Mouse (Mus musculus) midbrain, embryonic 13.5 days (tissue): ENCODE results near the gene Fut2. TPM values are rescaled to one million over a fixed set of nuclear protein-coding genes. Genes with fewer than 3 reads are reported as not detected.
"Not testable (repeated sequence)": the region's sequence is repeated elsewhere in the genome, so short reads cannot be mapped to it uniquely, and the experiment has no call there.

ENCODE experiments used
- ATAC-seq: fragments of 200-750 bp; cut with Nextera tagmentation; 2 replicates; pipeline ENCODE4 v1.8.0; 2017; ENCODE audit warnings: mild to moderate bottlenecking, moderate TSS enrichment, moderate library complexity
- H3K27ac ChIP-seq: fragments of 300-500 bp; sonication (generic); 2 replicates; pipeline ENCODE4 v1.5.1; 2015; ENCODE audit warnings: inconsistent platforms, mild to moderate bottlenecking, moderate library complexity
- H3K27me3 ChIP-seq: fragments of 300-500 bp; sonication (generic); 2 replicates; pipeline ENCODE4 v1.6.1; 2015; ENCODE audit warnings: mild to moderate bottlenecking, inconsistent platforms
- H3K36me3 ChIP-seq: fragments of 300-500 bp; sonication (generic); 2 replicates; pipeline ENCODE4 v1.6.1; 2015; ENCODE audit warnings: mild to moderate bottlenecking, inconsistent platforms
- H3K4me1 ChIP-seq: fragments of 300-500 bp; sonication (generic); replicated peaks from 2 replicates; pipeline ENCODE4 v1.6.1; 2015; ENCODE audit warnings: inconsistent platforms
- H3K4me2 ChIP-seq: fragments of 300-500 bp; sonication (generic); replicated peaks from 2 replicates; pipeline ENCODE4 v1.6.1; 2015; ENCODE audit warnings: moderate library complexity, mild to moderate bottlenecking, inconsistent platforms
- H3K4me3 ChIP-seq: fragments of 300-500 bp; sonication (generic); replicated peaks from 2 replicates; pipeline ENCODE4 v1.5.1; 2015; ENCODE audit warnings: mild to moderate bottlenecking, inconsistent platforms
- H3K9ac ChIP-seq: fragments of 300-500 bp; sonication (generic); replicated peaks from 2 replicates; pipeline ENCODE4 v1.6.1; 2015; ENCODE audit warnings: mild to moderate bottlenecking, inconsistent platforms
- H3K9me3 ChIP-seq: fragments of 300-500 bp; sonication (generic); 2 replicates; pipeline ENCODE4 v1.6.1; 2016; ENCODE audit warnings: mild to moderate bottlenecking, inconsistent platforms
- WGBS: fragments of 180-500 bp; shearing (Covaris S2); methylation state at CpG from one replicate; pipeline ENCODE4 v1.1.7; 2015; 5-methylcytosine and 5-hydroxymethylcytosine counted together
- polyA plus RNA-seq: library from polyadenylated mRNA; unstranded; fragments of >200 nt; fragmentation: Nextera tagmentation; extraction: Ambion mirVana; gene quantifications from 2 replicates; pipeline ENCODE4 v1.2.1, GENCODE M21; 2015

The Fut2 gene
- polyA plus RNA-seq, 1 experiment from 2014 or later, result 0.09 TPM

DNA sequence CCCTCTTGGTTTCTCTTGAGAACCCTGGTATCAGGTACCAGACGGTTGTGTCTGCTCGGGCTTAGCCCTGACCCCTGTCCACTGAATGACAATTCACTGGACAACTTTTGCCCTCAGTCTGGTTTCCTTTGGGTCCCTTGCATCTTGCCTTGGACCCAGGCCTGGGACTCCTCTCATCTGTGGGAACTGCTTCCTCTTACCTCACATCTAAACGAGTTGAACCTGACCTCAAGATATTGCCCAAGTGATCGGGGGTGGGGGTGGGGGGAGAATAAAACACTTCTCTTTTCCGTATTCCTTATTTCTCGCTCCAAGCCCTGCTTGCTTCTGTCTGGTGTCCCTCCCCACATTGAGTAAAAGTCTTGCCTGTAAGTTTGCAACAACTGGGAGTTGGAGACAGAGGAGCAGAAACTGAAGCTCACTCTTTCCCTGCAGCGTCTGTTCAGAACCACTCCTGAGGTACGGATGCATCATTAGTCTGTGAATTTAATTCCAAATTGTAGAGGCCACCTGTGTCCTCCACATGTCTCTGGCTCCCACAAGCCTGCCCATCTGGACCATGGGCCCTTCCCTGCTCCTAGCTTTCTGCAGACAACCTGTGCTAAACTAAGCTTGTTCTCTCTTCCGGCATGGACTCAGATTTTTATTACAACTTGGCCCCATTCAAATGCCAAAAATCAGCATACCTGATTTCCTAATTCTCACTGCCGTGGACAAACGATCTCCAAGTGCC, 5.3 kb downstream of the Fut2 start:
- Histone ChIP-seq H3K4me3 (no peak overlapping the region), H3K27ac (no peak overlapping the region), H3K9ac (no peak overlapping the region), H3K4me1 (no peaks in the 10 kb centered on the region), H3K9me3 (0 out of 2 replicates have a peak, but pooled peaks cover 2% of the 10 kb centered on the region), H3K36me3 (no peaks in the 10 kb centered on the region), H3K4me2 (no peak overlapping the region), H3K27me3 (no peaks in the 10 kb centered on the region)
- WGBS, result 86% methylated on average over 11 of the region's 11 CpGs
- ATAC-seq, result no peak

DNA sequence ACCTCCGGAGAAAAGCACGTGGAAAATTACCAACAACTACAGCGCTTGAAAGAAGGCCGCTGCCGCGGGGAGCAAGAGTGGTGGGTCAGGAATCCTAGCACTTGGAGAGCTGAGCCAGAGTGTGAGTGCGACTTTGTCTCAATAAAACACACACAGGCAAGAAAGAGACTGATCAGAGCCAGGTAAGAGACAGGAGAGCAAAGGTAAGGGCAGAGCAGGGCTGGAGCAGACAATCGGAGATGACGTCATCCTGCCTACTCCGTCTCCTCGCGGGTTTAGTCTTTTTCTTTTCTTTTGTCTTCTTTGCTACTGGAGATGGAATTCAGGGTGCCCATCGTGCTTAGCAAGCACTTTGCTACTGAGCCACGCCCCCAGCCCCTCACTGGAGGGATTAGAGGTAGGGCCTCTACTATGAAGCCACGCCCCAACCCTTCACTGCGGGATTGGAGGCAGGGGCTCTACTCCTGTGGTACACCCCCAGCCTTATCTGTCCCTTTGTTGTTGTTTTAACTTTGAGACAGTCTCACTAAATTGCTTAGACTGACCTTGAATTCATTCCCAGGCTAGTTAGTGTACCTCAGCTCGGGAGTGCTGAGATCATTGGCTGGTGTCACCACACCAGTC, 11.7 kb downstream of the Fut2 start:
- H3K9me3 ChIP-seq, result 0 out of 2 replicates have a peak, but pooled peaks cover 2% of the 10 kb centered on the region
- no peaks in the 10 kb centered on the region for H3K36me3 ChIP-seq
- H3K9ac ChIP-seq, result no peak overlapping the region
- no peaks in the 10 kb centered on the region for H3K27me3 ChIP-seq
- H3K4me2 ChIP-seq, result peak overlapping the region; percentile 19
- 28% methylated on average over 17 of the region's 17 CpGs for WGBS
- ATAC-seq, result no peak
- H3K4me1 ChIP-seq, result peaks cover 4% of the 10 kb centered on the region; the same call in 1 of the 2 replicates
- no peak overlapping the region for H3K4me3 ChIP-seq
- H3K27ac ChIP-seq, result no peak overlapping the region

DNA sequence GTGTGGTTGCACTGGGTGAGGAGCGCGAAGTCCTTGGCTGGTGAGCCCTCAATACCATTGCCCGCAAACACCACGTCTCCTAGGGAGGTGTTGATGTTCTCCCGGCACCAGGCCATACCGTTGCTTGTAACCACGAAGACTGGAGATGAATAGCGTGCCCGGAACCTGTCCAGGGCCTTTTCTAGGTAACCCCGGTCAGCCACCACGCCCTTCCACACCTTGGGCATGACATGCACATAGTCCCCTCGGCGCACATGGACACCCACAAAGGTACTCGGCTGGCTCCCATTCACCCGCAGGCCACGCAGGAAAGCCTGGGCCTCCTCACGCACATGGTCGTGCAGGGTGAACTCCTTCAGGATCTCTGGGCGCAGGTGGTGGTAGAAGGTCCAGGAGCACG, 15.7 kb downstream of the Fut2 start:
- H3K27ac ChIP-seq, H3K4me3 ChIP-seq, H3K4me2 ChIP-seq, H3K36me3 ChIP-seq, H3K9me3 ChIP-seq, H3K4me1 ChIP-seq, ATAC-seq, H3K9ac ChIP-seq, H3K27me3 ChIP-seq: not testable (repeated sequence)
- WGBS, result 93% methylated on average over 20 of the region's 20 CpGs

DNA sequence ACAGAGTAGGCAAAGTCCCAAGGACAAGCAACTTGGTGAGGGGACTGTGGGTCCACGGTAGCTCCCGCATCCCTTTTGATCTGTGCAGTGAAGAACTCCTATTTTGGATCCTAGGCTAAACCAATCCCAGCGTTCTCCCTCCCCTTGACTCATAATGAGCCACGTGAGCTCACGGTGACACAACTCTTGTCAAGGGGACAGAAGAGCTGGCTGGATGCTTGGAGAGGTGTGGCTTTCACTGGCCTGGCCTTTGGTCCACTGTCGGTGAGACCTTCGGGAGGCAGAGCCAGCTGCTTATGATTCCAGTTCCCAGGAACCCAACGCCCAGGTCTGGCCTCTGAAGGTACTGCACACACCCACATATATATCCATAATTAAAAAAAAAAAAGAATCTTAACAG, 16.8 kb downstream of the Fut2 start:
- Histone ChIP-seq H3K9me3 (no peaks in the 10 kb centered on the region), H3K9ac (no peak overlapping the region), H3K27me3 (no peaks in the 10 kb centered on the region), H3K4me1 (peaks cover 8% of the 10 kb centered on the region), H3K4me2 (no peak overlapping the region), H3K27ac (no peak overlapping the region), H3K4me3 (no peak overlapping the region), H3K36me3 (no peaks in the 10 kb centered on the region)
- ATAC-seq, result no peak
- 88% methylated on average over 8 of the region's 8 CpGs for WGBS

DNA sequence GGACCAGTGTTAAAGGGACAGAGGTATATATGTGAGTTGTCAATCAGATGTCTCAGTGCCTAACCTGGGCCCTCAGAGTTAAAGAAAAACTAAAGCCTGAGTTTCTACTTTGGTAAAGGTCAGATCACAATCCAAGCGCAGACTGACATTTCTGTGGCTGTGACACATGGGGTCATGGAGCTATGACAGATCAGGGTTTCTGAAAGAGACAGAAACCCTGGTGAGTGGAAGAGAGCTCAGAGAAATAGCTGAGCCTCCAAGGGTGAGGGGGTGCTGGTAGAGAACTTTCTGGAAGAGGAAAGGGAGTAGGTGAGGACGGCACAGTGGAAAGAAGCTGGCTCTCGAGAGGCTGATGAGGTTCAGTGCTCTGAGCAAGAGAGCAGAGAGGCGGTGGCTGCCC, 19.5 kb downstream of the Fut2 start:
- Histone ChIP-seq H3K9me3 (no peaks in the 10 kb centered on the region), H3K9ac (no peak overlapping the region), H3K4me3 (no peak overlapping the region), H3K4me2 (no peak overlapping the region), H3K27ac (no peak overlapping the region), H3K36me3 (no peaks in the 10 kb centered on the region), H3K4me1 (peaks cover 27% of the 10 kb centered on the region), H3K27me3 (no peaks in the 10 kb centered on the region)
- WGBS, result 75% methylated on average over 4 of the region's 4 CpGs
- no peak for ATAC-seq

DNA sequence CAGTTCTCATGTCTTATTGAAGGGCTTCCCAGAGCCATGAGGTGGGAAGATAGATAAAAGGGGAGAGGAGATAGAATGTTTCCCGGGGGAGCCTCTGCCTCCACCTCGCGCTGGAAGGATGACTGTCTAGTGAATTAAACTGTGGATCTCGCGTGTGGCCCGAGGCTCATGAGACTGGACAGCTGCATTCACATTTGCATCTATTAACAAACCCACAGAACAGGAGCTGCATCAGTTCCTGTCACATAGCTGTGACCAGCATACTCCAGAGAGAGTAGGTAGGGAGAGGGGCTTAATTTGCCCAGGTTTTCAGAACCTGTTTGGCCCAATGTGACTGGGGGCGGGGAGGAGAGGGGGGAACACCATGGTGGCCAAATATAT, 20.6 kb downstream of the Fut2 start:
- H3K9ac ChIP-seq, result no peak overlapping the region
- H3K9me3 ChIP-seq, result no peaks in the 10 kb centered on the region
- H3K4me1 ChIP-seq, result peaks cover 29% of the 10 kb centered on the region
- no peak overlapping the region for H3K27ac ChIP-seq
- 59% methylated on average over 7 of the region's 7 CpGs for WGBS
- H3K4me2 ChIP-seq, result no peak overlapping the region
- H3K36me3 ChIP-seq, result no peaks in the 10 kb centered on the region
- H3K27me3 ChIP-seq, result no peaks in the 10 kb centered on the region
- ATAC-seq, result no peak
- H3K4me3 ChIP-seq, result no peak overlapping the region

DNA sequence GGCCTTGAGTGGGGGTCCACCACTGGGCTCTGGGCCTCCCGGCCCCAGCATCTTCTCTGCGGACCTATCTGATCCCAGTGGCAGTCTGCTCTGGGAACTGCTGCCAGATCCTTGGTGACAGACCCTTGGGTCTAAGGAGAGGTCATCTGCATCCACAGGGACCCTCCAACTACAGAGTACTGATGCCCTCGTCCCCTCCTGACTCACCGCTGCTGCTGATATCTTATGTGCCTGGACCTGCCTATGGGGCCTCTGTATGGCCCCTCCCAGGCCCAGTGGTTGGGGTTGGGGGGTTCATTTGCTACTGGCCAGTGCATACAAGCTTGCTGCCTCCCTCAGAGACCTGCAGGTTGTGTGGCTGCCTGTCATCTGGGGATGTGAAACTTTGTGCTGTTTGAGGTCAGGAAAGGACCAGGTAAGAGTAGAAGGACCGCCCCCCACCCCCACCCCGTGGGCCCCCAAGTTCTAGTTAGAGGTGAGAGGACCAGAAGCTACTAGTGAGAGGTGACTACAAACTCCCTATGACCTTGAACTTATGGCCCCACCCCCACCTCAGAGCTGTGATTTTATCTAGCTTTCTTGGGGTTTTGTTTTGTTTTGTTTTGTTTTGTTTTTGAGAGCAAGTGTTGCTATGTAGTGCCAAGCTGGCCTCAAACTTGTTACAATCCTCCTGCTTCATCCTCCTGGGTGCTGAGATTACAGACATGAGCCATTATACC, 21.2 kb downstream of the Fut2 start:
- Histone ChIP-seq H3K27me3 (no peaks in the 10 kb centered on the region), H3K4me1 (peaks cover 29% of the 10 kb centered on the region), H3K4me2 (peak overlapping the region; percentile 81), H3K4me3 (peak overlapping the region; percentile 51; the same call in 1 of the 2 replicates), H3K36me3 (no peaks in the 10 kb centered on the region), H3K27ac (peak overlapping the region; percentile 95), H3K9me3 (no peaks in the 10 kb centered on the region), H3K9ac (peak overlapping the region; percentile 61; the same call in 1 of the 2 replicates)
- ATAC-seq, result no peak
- 64% methylated on average over 6 of the region's 6 CpGs for WGBS

DNA sequence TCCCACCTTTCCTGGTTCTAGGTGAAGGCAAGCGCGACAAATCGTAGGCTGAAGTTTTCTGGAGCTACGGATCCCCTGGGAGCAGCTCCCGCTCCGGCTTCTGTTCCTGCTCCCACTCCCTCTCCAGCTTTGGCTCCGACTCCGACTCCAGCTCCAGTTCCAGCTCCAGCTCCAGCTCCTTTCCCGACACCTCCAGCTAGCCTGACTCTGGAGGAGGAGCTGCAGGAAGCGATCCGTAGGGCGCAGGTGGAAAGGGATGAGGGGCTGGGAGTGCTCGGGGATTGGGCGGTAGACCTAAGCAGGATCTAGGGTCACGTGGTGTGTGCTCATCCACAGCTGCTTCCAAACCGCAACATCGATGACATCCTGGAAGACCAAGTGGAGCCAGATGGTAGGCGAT, 22.0 kb downstream of the Fut2 start:
- no peaks in the 10 kb centered on the region for H3K9me3 ChIP-seq
- no peaks in the 10 kb centered on the region for H3K27me3 ChIP-seq
- H3K36me3 ChIP-seq, result no peaks in the 10 kb centered on the region
- WGBS, result 3% methylated on average over 18 of the region's 18 CpGs
- H3K27ac ChIP-seq, result peak overlapping the region; percentile 95
- ATAC-seq, result peak; percentile 15
- H3K4me3 ChIP-seq, result peak overlapping the region; percentile 51
- peak overlapping the region; percentile 81 for H3K4me2 ChIP-seq
- peak overlapping the region; percentile 61 for H3K9ac ChIP-seq
- H3K4me1 ChIP-seq, result peaks cover 31% of the 10 kb centered on the region

DNA sequence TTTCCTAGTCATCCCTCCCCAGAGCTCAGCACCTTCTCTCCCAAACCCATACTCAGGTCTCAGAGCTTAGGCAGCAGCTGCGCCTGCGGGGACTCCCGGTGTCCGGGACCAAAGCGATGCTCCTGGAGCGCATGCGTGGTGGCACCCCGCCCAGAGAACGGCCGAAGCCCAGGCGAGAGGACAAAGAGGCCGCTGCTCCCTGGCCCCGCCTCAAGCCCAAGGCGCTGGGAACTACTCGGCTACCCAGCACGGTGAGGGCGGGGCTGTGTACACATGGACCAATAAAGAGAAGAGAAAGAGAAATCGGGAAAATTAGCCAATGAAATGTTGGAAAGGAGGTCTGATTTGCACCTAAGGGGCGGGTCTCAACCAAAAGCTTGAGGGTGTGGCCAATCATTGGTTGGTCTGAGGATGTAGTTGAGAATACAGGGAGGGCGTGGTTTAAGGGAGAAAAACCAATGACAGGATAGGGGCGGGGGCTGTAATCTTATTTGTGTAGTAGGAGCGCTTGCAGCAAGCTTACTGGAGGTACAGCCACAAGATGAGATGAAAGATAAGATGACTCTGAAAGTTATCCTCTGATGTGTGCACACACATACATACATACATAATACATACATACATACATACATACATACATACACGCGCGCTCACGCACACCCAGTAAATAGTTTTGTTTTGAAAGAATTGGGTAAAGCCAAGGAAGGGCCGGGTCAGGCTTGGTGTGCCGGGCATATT, 22.6 kb downstream of the Fut2 start:
- Histone ChIP-seq H3K4me1 (peaks cover 31% of the 10 kb centered on the region), H3K4me3 (peak overlapping the region; percentile 51), H3K27ac (peak overlapping the region; percentile 95), H3K36me3 (no peaks in the 10 kb centered on the region), H3K4me2 (peak overlapping the region; percentile 81), H3K9ac (peak overlapping the region; percentile 86), H3K27me3 (no peaks in the 10 kb centered on the region), H3K9me3 (no peaks in the 10 kb centered on the region)
- ATAC-seq, result peak; percentile 95
- under 1% methylated on average over 28 of the region's 28 CpGs for WGBS

DNA sequence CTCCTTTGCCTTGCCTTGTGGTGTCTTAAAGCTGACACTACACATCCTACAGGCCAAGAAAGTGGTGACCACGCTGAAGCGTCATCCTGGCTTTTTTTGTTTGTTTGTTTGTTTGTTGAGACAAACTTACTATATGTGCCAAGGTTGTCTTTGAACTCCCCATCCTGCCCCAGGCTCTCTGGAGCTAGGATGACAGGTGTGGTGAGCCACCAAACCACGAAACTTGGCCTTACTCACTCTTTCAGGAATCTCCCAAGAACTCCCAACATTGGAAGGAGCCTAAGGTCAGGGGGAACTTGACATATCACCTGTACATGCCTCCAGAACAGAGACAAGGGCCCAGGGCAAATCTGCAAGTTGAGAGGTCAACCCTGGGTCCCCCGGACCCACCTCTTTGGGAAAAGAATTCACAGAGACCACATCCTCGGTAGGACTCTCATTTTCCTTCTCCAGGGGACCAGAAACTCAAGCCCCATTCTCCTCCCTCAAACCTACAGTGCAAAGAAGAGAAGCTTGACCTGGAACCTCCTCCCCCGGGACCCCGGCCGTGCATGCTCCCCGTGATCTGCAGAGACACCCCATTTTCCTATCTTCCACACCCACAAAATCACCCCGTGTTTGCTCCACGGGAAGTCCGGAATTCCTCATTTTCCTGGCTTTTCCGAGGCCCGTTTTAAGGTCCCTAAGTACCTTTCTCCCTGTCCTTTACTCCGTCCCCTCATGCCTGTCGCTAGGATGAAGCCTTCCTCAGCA, 23.5 kb downstream of the Fut2 start:
- H3K9ac ChIP-seq, result peak overlapping the region; percentile 86
- no peaks in the 10 kb centered on the region for H3K36me3 ChIP-seq
- peak overlapping the region; percentile 81 for H3K4me2 ChIP-seq
- 41% methylated on average over 16 of the region's 16 CpGs for WGBS
- no peak for ATAC-seq
- H3K27me3 ChIP-seq, result no peaks in the 10 kb centered on the region
- peaks cover 37% of the 10 kb centered on the region for H3K4me1 ChIP-seq
- peak overlapping the region; percentile 95 for H3K27ac ChIP-seq
- H3K9me3 ChIP-seq, result no peaks in the 10 kb centered on the region
- peak overlapping the region; percentile 51 for H3K4me3 ChIP-seq

DNA sequence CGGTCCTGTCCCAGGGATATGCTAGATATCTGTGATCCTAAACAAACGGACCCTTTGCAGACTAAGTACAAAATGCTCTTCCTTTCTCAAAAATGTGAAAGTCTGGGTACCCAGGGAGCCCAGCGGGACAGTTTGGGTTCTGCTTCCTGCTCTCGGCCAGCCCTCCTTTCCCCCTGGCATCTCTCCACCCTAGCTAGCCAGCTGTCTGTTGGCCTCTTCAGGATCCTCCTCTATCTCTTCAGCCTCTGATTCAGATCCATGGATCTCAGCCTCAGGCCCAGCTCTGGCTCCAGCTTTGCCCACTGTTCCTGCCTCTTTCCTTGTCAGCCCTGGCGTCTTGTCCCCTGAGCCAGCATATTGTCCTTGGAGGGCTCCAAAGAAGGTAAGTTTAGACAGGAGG, 24.1 kb downstream of the Fut2 start:
- H3K27ac ChIP-seq, result 0 out of 2 replicates have a peak overlapping the region, but pooled peaks have one; percentile 95
- H3K9ac ChIP-seq, result peak overlapping the region; percentile 28; the same call in 1 of the 2 replicates
- WGBS, result 85% methylated on average over 5 of the region's 5 CpGs
- H3K9me3 ChIP-seq, result no peaks in the 10 kb centered on the region
- H3K27me3 ChIP-seq, result no peaks in the 10 kb centered on the region
- peak overlapping the region; percentile 51; the same call in 1 of the 2 replicates for H3K4me3 ChIP-seq
- peaks cover 38% of the 10 kb centered on the region for H3K4me1 ChIP-seq
- peak overlapping the region; percentile 81 for H3K4me2 ChIP-seq
- no peaks in the 10 kb centered on the region for H3K36me3 ChIP-seq
- ATAC-seq, result no peak
